Mouse (Mus musculus) WW6 (cell line): ENCODE results near the gene Nfix.
"Not testable (repeated sequence)": the region's sequence is repeated elsewhere in the genome, so short reads cannot be mapped to it uniquely, and the experiment has no call there.

Experiments used
- DNase-seq: peaks from one replicate; pipeline ENCODE4 v3.0.0-alpha.2; 2013; ENCODE audit warnings: low read depth, low spot score

The Nfix gene

GRCm38 (mm10) chr8:84832759-84833742 is 32.9 kb upstream of the Nfix start:
- no peak for DNase-seq

GRCm38 (mm10) chr8:84832034-84832717 is 32.0 kb upstream of the Nfix start:
- DNase-seq = no peak

GRCm38 (mm10) chr8:84831490-84831889 is 31.3 kb upstream of the Nfix start, which contains the start of gene Gadd45gip1:
TSS of gene Gadd45gip1 (plus strand) at chr8:84831522.
- no peak for DNase-seq

GRCm38 (mm10) chr8:84826518-84826917 is 26.4 kb upstream of the Nfix start:
- not testable (repeated sequence) for DNase-seq

GRCm38 (mm10) chr8:84825636-84826035 is 25.5 kb upstream of the Nfix start:
- DNase-seq = no peak

GRCm38 (mm10) chr8:84823653-84824052 is 23.5 kb upstream of the Nfix start:
- peak; percentile 85 for DNase-seq

GRCm38 (mm10) chr8:84822723-84823122 is 22.6 kb upstream of the Nfix start, which contains the start of gene Dand5:
TSS of gene Dand5 (minus strand) at chr8:84822823.
- no peak for DNase-seq

- no peak for DNase-seq
Observed at GRCm38 (mm10) chr8:84816117-84816516, 16.0 kb upstream of the Nfix start.

GRCm38 (mm10) chr8:84815547-84815946 is 15.4 kb upstream of the Nfix start:
- peak; percentile 80 for DNase-seq

GRCm38 (mm10) chr8:84814555-84815441 is 14.7 kb upstream of the Nfix start:
- no peak for DNase-seq

- DNase-seq = no peak
Observed at GRCm38 (mm10) chr8:84814240-84814554, 14.1 kb upstream of the Nfix start.

GRCm38 (mm10) chr8:84813830-84814229 is 13.7 kb upstream of the Nfix start:
- DNase-seq = no peak

- no peak for DNase-seq
Observed at GRCm38 (mm10) chr8:84813059-84813458, 12.9 kb upstream of the Nfix start.

GRCm38 (mm10) chr8:84811303-84811702 is 11.2 kb upstream of the Nfix start:
- no peak for DNase-seq

- DNase-seq = no peak
Observed at GRCm38 (mm10) chr8:84810896-84811295, 10.8 kb upstream of the Nfix start.

- DNase-seq = no peak
Observed at GRCm38 (mm10) chr8:84809941-84810280, 9.8 kb upstream of the Nfix start.

GRCm38 (mm10) chr8:84809109-84809940 is 9.2 kb upstream of the Nfix start:
- DNase-seq = no peak

- DNase-seq = no peak
Observed at GRCm38 (mm10) chr8:84806031-84806430, 5.9 kb upstream of the Nfix start.

- DNase-seq = no peak
Observed at GRCm38 (mm10) chr8:84799136-84799931, 810 bp downstream of the Nfix start.
